Mouse (Mus musculus) left cerebral cortex, postnatal 4 days (tissue): Measurements from ENCODE around the gene 9130230L23Rik. TPM values are rescaled to one million over a fixed set of nuclear protein-coding genes. Genes with fewer than 3 reads are reported as not detected.

Source experiments
- DNase-seq: peaks from one replicate; pipeline ENCODE4 v3.0.0-alpha.2; 2022
- intact Hi-C: fragments of 180-260 bp; cut with DNase I; formaldehyde crosslinking; loops from one replicate; pipeline ENCODE4 v1.15.1; 2025
- total RNA-seq, 2 experiments: library from RNA; stranded (reverse); gene quantifications; 2 replicates each; pipeline ENCODE4 v1.2.3; 2021

Gene 9130230L23Rik
- total RNA-seq, 2 experiments from 2014 or later, result not detected

GRCm38 (mm10) chr5:65956144-65957008 is 47.7 kb downstream of the 9130230L23Rik start:
- intact Hi-C loops, result no loop called here
- DNase-seq, result no peak

GRCm38 (mm10) chr5:65955343-65956143 is 48.5 kb downstream of the 9130230L23Rik start:
- peak; percentile 72 for DNase-seq
- intact Hi-C loops, result no loop called here

DNA sequence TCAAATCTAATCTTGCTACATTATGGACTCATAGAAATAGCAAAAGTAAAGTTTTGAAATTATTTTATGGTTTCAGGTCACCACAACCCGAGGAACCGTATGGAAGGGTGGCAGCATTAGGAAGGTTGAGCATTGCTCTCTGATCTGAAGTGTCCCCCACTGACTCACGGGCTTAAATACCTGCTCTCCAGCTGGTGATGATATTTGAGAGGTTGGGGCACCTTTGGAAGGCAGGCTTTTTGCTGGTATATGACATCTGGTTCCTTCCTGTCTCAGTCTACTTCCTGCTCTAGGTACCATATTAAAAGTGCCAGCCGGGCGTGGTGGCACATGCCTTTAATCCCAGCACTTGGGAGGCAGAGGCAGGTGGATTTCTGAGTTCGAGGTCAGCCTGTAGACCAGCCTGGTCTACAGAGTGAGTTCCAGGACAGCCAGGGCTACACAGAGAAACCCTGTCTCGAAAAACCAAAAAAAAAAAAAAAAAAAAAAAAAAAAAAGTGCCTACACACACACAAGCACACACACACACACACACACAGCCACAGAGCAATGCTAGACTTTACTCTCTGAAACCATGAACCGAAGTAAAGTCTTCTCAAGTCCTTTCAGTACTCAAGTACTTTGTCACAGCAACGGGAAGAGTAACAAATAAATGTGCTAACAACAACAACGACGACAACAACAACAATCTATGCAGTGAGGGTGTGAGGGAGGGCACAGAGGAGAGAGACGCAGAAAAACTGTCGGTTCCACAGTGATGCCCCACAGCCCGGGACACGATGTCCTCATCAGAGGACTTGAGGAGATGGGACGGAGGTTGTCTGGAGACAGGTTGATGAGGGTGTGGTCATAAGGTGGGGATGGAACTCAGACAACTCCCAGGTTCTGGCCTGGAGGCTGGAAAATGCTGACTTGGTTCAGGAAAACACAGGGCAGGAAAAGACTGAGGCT is 49.7 kb downstream of the 9130230L23Rik start:
- no peak for DNase-seq
- intact Hi-C loops, result loop anchor here (5.0 kb wide), 1 partner anchor 192 kb away; the partner anchor contains the start of gene N4bp2

- DNase-seq, result no peak
- intact Hi-C loops, result loop anchor here (5.0 kb wide), 1 partner anchor 189 kb away; the partner anchor contains the start of gene N4bp2
These were observed 52.6 kb downstream of the 9130230L23Rik start for GRCm38 (mm10) chr5:65951513-65951909.

DNA sequence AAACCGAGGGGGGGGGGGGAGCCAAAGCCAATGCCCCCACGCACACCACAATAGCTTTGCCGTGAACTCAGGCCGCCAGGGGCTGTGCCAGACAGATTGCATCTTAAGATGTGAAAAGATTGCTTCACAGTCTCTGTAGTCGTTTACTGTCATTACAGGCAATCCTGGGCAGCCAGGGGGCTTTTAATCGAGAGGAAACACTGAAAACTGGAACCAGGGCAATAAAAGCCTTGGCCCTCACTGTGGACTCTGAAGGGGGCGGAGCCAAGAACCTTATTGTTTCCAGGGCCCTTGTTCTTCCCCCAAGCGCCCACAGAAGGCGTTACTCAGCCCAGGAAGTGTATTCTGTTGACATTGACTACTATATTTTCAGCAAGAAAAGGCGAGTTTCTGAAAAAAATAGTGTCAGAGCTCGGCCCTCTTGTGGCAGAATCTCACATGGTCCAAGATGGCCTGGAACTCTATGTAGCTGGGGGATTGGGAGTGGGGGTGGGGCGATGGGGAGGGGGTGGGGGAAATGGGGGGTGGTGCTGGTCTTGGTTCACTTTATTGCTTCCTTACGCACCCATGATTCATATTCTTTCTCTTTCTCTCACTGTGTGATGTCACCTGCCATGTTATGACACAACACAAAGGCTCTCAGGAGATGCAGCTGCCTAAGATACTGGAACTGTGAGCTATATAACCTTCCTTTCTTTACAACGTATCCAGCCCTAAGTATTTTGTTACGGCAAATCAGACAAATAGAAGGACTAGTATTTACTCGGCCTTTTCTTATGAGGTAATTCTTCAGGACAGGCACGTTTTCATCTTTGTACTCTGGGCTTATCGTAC is 53.2 kb downstream of the 9130230L23Rik start:
- intact Hi-C loops, result loop anchor here (5.0 kb wide), 1 partner anchor 189 kb away; the partner anchor contains the start of gene N4bp2
- peak; percentile 21 for DNase-seq

DNA sequence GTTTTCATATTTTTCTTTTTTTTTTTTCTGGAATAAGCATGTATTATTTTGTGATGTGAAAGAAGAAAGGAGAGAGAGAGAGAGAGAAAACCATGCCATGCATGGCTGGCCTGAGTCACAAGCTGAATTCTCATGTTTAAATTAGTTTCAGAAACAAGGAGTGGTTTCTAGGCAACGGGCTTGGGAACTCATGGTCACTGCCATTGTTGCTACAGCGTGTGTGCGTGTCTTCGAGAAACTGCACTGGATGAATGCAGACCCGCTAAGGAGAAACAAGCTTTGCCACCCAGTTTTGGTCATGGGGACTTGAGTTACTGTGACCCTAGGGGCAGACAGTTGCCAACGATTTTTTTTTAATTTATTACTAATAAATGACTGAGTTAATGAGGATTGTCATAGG is 53.8 kb downstream of the 9130230L23Rik start:
- peak; percentile 12 for DNase-seq
- intact Hi-C loops, result loop anchor here (5.0 kb wide), 1 partner anchor 188 kb away; the partner anchor contains the start of gene N4bp2

GRCm38 (mm10) chr5:65949822-65950221 is 54.3 kb downstream of the 9130230L23Rik start:
- no peak for DNase-seq
- intact Hi-C loops, result loop anchor here (5.0 kb wide), 1 partner anchor 188 kb away; the partner anchor contains the start of gene N4bp2

DNA sequence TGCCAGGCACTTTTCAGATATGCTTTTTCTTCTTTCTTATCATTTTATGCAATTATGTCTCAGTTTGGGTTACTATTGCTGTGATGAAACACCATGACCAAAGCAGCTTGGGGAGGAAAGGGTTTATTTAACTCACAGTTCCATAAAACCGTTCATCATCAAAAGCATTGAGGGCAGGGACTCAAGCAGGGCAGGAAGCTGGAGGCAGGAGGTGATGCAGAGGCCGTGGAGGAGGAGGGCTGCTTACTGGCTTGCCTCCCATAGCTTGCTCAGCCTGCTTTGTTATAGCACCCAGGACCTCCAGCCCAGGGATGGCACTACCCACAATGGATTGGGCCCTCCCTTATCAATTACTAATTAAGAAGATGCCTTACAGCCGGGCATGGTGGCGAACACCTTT is 62.9 kb downstream of the 9130230L23Rik start:
- DNase-seq, result no peak
- intact Hi-C loops, result no loop called here

DNA sequence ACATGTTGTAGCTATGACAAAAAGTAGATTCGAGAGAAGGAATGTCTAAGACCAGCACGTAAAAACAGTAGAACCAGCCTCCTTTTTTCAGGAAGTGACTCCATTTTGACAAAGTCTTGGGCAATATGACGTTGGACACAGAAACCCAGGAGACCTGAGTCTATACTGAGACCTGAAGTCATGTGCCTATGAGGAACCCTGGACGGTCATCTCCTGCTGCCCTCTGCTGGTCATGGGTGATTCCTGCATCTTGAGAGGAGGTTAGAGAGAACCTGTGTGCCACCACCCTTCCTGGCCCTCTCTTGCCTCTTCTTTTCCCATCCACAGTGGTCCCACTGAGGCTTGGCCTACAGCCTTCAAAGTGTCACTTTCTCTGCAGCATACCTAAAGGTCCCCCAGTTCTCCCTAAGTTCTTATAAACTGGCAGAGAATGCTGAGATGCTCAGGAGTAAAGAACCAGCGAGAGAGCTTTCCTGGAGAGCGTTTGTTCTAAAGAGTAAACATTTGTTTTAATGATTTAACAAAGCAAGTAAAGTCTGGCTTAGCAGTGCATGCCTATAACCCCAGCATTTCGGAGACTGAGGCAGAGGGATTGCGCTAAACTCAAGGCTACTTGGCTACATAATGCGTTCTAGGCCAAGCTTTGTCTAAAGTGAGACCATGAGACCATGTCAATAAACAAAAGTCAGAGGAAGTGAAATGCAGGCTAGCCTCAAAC is 65.9 kb downstream of the 9130230L23Rik start:
- peak; percentile 82 for DNase-seq
- intact Hi-C loops, result loop anchor here (5.0 kb wide), 1 partner anchor 116 kb away; no protein-coding TSS in a partner anchor

DNA sequence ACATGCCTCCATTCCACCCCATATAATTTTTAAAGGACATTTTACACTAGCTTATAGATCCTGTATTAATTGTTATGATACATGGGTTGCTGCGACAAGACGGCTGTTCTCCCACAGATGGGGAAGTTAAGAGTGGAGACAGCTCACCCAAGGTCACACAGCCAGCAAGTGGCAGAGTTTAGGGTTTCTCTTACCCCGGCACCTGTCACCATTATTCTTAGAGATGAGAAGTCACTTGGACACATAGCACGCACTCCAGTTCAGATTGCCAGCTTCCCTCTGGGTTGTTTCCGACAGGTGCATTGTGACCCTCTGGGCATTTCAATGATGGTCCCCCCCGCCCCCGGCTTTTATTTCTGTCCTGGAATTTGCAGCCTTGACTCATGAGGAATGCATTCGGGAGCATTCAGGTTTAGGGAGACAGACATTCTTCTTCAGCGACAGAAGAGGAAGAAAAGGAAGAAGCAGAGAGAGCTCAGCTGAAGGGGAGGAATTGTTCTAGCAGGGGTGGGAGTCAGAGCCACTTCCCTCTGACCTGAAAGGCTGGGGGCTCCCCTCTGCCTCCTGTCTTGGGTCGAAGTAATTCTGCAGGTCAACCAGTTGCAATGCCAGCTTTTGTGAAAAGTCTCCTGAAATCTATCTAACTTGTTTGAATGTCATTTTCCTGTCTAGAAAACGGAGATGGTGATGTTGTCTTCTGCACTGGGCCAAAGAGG is 66.9 kb downstream of the 9130230L23Rik start:
- intact Hi-C loops, result loop anchor here (5.0 kb wide), 1 partner anchor 115 kb away; no protein-coding TSS in a partner anchor
- no peak for DNase-seq

GRCm38 (mm10) chr5:65934783-65935182 is 69.3 kb downstream of the 9130230L23Rik start, which contains the start of gene Chrna9:
Chrna9 (plus strand) TSS chr5:65934921.
- no peak for DNase-seq
- intact Hi-C loops, result loop anchor here (5.0 kb wide), 1 partner anchor 112 kb away; no protein-coding TSS in a partner anchor

GRCm38 (mm10) chr5:65933764-65934163 is 70.3 kb downstream of the 9130230L23Rik start:
- intact Hi-C loops, result no loop called here
- no peak for DNase-seq

DNA sequence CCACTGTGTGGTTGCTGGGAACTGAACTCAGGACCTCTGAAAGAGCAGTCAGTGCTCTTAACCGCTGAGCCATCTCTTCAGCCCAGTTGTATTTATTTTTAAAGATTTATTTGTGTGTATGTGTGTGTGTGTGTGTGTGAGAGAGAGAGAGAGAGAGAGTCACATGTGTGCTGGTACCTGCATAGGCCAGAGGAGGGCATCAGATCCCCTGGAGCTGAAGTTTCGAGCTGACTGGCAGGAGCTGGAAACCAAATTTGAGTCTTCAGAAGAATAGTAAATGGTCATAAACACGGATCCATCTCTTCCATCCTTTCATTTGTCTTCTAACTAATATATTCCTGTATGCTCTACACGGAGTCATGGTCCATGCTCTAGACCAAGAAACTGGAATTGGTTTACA is 70.8 kb downstream of the 9130230L23Rik start:
- DNase-seq, result no peak
- intact Hi-C loops, result no loop called here

- intact Hi-C loops, result no loop called here
- DNase-seq, result no peak
These were observed 73.9 kb downstream of the 9130230L23Rik start for GRCm38 (mm10) chr5:65930171-65930570.
